Mouse (Mus musculus) CH12.LX (cell line): Measurements from ENCODE around the gene Cmah.

Experiments
- CHD1 ChIP-seq: IDR thresholded peaks from 2 replicates; pipeline ENCODE4 v1.6.1; 2012; ENCODE audit warnings: low read depth, low read length, improper control_type of control experiment, inconsistent platforms
- CTCF ChIP-seq, 2 experiments: IDR thresholded peaks in 1 of 2; conservative IDR thresholded peaks in 1 of 2; 2 replicates each; pipeline ENCODE4 v1.5.1; 2011 to 2012; ENCODE audit warnings: low read depth in 2 of 2, low read length in 2 of 2, improper control_type of control experiment in 1 of 2, inconsistent platforms in 1 of 2, mild to moderate bottlenecking in 1 of 2, moderate library complexity in 1 of 2
- KAT2A ChIP-seq: IDR thresholded peaks from 2 replicates; pipeline ENCODE4 v1.6.1; 2012; ENCODE audit warnings: low read length, improper control_type of control experiment, inconsistent platforms; ENCODE audit not compliant: insufficient replicate concordance
- MAX ChIP-seq: IDR thresholded peaks from 2 replicates; pipeline ENCODE4 v1.6.1; 2011; ENCODE audit warnings: low read length, improper control_type of control experiment
- USF1 ChIP-seq: IDR thresholded peaks from 2 replicates; pipeline ENCODE4 v1.6.1; 2014; ENCODE audit warnings: low read depth, mild to moderate bottlenecking, inconsistent platforms, low read length, improper control_type of control experiment
- USF2 ChIP-seq: conservative IDR thresholded peaks from 2 replicates; pipeline ENCODE4 v1.6.1; 2011; ENCODE audit warnings: low read depth, low read length, improper control_type of control experiment

- TF ChIP-seq CHD1: no peak
- TF ChIP-seq USF2: no peak
- no peak for TF ChIP-seq KAT2A
- TF ChIP-seq CTCF (conservative IDR thresholded peaks at IDR 0.05 in 1 of 2, IDR thresholded peaks at IDR 0.05 in 1 of 2; ENCODE audit: low read depth in 2 of 2, low read length in 2 of 2): no peak
- no peak for TF ChIP-seq USF1
- no peak for TF ChIP-seq MAX
Observed at GRCm38 (mm10) chr13:24342091-24342490, 14.9 kb downstream of the Cmah start.
